Mouse (Mus musculus) megakaryocyte, embryonic 14.5 days (primary cell): ENCODE measurements around the gene Usp42.

Source experiments
- FLI1 ChIP-seq: IDR thresholded peaks from 2 replicates; pipeline ENCODE4 v1.6.1; 2012; ENCODE audit warnings: low read length, inconsistent platforms, mixed read lengths
- GATA1 ChIP-seq: IDR thresholded peaks from 3 replicates; pipeline ENCODE4 v1.6.1; 2012; ENCODE audit warnings: mixed read lengths, low read length, inconsistent platforms, borderline replicate concordance

DNA sequence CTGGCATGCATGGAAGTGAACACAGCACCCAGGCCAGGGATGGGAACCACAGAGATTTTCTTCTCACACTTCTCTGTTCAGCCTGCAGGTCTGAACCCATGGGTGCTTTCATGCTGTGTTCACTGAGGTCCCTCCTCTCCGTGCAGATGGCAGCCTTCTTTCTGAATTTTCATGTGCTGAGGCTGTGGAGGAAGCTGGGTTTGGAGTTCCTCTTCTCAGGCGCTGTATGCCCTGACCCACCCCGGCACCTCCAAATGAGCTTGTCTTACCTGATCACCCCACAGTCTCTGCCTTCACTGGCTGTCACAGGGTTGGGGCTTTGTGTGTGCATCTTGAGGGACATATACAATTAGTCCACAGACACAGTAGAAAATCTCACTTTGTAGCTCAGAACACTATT lies 44.5 kb downstream of the Usp42 start:
- no peak for TF ChIP-seq FLI1
- no peak for TF ChIP-seq GATA1
